Mouse (Mus musculus) kidney, postnatal 25 days (tissue): ENCODE data around the gene Zfp981.
"Not testable (repeated sequence)": the region's sequence is repeated elsewhere in the genome, so short reads cannot be mapped to it uniquely, and the experiment has no call there.

Source experiments
- DNase-seq, 2 experiments: peaks; one replicate each; pipeline ENCODE4 v3.0.0; 2021; ENCODE audit warnings: mixed read lengths in 2 of 2

The Zfp981 gene

DNA sequence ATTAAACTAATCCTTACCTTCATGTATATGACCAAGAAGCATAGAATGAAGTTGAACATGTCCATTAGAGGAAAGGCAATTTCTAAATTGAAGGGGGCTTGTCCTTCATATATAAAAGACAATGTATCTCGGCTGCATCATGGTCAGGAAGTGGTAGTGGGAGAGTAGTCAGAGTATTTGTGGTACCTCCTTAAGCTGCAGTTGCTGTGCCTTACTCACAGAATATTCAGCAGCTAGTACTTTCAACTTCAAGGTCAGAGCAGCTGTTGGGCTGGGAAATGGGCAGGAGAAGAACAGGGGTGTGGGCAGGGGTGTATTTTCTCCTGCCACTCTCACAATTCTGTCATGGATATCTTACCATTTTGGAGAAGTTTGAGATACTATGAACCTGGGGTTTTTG lies 15.1 kb upstream of the Zfp981 start:
- not testable (repeated sequence) for DNase-seq

DNA sequence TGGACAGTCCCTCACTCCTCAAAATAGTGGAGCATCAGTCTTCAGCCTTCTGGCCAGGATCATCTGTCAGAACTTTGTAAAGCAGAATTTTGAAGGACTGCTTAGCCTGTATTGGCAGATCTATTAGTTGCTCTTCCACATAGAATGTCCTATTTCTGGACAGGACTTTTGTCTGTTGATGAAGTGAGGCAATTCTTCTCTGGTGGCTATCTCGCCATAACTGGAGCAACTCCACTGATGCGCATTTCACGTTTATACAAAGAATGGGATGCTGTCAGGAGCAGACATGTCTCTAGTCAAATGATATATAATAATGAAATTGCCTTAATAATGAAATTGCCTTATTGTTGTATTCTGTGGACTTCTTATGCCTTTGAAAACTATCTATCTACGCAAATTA lies 12.6 kb upstream of the Zfp981 start:
- not testable (repeated sequence) for DNase-seq

DNA sequence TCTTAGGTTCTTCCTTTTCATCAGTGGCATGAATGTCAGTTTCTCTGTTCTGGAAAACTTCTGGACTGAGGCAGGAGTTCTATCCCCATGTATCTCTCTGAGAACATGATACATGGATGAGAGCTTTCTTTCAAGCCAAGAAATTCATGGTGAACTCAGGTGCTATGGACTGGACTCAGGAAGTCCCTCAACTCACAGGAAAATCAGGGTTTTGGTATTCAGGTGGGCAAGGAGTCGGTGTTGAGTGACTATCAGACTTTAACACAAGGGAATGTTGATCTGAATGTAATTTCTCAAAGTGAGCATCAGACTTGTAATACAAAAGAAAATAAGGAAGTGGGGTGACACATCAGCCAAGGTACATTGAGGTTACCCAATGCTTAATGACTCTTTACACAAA lies 9.8 kb upstream of the Zfp981 start:
- not testable (repeated sequence) for DNase-seq

DNA sequence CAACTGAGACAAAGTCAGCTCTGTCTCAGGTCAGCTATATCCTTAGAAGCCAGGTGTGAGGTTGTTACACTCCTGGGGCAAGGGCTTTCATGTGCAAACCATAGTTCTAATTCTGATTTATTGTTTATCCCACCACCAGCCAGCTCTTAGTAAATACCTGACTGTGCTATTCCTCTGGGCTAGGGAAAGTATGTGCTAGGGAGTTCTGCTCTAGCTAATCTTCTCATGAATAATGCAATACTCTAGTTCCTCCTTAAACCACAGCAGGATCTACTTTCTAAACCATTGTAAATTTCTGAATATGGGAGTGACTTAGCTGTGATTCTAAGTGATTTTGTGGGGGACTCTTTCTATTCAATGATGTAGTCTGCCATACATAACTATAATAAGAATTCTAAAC lies 9.4 kb upstream of the Zfp981 start:
- no peak for DNase-seq

DNA sequence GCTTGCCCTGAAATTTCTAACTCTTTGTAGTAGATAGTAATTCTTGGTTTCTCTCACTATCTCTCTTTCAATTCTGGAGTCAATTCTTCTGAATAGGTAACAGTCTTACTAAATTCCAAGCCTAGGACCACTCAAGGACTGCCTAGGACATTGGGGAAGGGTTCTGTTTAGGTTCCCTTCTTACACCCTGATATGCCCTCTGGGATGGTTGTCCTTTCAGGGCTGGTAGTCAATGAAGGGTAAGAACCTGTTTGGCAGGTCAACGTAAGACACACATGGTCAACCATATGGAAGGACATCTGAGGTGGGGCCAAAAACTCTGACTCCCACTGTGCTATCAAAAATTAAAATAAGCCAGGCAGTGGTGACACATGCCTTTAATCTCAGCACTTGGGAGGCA lies 9.0 kb upstream of the Zfp981 start:
- DNase-seq = no peak

DNA sequence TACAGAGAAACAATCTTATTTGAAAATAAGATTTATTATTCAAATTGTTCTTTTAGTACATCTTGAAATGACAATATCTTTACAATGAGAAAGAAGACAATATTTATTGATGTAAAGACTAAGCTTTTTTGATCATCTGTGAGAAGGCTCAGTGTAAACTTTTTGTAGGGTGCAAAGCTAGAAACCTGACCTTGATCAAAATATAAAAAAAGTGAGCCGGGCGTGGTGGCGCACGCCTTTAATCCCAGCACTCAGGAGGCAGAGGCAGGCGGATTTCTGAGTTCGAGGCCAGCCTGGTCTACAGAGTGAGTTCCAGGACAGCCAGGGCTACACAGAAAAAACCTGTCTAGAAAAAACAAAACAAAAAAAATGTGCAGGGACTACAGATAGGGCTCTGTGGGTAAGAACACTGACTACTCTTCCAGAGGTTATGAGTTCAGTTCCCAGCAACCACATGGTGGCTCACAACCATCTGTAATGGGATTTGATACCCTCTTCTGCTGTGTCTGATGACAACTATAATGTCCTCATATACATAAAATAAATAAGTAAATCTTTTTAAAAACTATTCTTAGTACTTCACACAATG lies 8.4 kb upstream of the Zfp981 start:
- not testable (repeated sequence) for DNase-seq

DNA sequence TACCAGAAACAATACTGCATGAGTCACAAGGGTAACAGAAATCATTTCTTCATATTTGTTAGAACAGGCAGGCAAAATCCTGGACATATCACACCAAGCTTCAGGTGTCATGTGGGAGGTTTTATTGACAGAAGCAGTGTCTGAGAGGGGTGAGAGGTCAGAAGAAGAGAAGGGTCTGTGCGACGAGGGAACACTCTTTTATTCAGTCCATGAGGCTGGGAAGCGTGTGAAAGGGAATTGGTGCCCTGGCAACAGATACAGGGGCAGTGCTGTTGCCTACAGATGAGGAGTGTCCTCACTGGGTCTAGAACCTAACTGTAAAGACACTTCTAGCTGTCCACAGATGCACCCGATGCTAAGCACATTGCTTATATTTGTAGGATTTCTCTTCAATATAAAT lies 6.8 kb upstream of the Zfp981 start:
- DNase-seq = no peak

DNA sequence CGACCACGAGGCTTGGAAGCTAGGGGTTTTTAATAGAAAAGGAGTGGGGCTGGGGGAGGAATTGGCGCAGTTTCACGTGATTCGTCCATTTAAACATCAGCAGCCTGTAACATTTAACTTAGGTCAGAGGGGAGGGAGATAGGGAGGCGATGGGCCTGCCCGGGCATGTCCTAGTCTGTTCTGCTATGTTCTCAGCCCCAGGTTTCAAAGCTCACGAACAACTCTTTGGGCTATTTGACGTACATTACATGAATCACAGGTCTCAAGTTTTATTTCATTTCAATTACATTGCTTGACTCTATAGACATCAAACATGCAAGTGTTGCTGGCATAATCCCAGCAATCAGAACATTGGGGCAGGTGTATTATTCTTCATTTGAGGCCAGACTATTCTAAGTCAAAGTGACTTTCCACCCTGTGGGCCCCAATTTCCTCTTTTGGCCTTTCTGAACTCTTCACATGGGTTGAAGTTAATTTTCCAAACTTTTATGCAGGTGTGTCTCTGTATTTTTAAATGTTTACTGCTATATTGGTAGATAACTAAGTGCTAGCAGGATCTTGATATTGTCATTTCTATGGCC lies 4.0 kb upstream of the Zfp981 start:
- not testable (repeated sequence) for DNase-seq

DNA sequence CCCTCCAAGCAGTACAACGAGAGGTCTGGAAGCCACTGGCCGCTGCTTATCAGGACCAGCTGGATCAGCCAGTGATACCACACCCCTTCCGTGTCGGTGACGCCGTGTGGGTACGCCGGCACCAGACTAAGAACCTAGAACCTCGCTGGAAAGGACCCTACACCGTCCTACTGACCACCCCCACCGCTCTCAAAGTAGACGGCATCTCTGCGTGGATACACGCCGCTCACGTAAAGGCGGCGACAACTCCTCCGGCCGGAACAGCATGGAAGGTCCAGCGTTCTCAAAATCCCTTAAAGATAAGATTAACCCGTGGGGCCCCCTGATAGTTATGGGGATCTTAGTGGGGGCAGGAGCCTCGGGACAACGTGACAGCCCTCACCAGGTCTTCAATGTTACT lies 7.2 kb downstream of the Zfp981 start:
- DNase-seq = not testable (repeated sequence)

DNA sequence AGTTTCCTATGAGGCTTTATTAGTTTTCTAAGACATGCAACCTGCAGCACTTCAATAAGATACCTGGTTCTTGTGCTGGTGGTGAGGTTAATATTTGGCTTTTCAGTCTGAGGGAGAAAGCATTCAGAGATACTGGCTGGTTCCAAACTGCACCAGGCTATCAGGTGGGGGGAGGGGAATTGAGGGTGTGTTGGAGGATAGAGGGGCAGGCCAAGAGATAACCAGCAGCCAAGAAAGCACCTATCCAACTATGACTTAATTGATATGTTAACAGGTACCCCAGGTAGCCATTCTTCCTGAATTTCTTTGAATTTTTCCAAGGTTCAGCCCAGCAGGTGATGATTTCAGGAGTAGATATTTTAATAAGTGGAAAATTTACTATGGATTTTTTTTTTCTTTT lies 10.0 kb downstream of the Zfp981 start:
- DNase-seq = not testable (repeated sequence)

DNA sequence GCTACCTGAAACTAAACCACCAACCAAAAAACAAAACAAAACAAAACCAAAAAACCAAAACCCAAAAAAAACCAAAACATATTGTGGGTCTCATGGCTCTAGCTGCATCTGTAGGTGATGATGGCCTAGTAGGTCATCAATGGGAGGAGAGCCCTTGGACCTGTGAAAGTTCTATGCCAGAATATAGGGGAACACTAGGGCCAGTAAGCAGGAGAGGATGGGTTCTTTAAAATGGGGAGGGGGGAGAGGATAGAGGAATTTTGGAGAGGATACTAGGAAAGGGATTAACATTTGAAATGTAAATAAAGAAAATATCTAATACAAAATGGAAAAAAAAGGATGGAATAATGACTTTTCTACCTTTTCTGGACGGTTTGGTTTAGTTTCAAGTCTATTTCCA lies 14.6 kb downstream of the Zfp981 start:
- no peak for DNase-seq

DNA sequence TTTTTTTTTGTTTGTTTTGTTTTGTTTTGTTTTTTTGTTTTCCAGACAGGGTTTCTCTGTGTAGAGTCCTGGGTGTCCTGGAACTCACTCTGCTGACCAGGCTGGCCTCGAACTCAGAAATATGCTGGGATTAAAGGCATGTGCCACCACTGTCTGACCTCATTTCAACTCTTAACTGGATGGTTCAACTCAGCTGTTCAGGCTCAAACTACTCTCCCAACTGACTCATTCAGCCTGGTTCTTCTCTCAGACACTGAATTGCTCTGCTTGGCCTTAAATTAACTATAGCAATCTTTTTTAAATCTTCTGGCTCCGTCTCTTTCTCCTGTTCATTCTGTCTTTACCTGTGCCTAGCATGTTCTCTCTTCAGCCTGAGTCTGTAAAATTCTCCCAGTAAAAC lies 15.3 kb downstream of the Zfp981 start:
- not testable (repeated sequence) for DNase-seq

DNA sequence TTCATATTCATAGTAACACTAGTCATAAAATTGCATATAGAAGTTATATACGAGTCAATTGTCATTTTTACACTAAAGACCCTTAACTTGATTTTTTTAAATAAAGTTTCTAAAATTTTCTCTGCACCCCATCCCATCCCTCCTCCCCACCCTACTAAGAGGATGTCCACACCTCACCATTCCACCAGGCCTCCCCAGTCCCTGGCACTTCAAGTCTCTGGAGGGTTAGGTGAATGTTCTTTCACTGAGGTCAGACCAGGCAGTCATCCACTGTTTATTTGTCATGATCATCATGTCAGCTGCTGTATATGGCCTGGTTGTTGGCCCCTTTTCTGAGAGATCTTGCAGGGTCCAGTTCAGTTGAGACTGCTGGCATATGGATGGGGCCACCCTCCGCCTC lies 18.9 kb downstream of the Zfp981 start:
- DNase-seq = no peak

DNA sequence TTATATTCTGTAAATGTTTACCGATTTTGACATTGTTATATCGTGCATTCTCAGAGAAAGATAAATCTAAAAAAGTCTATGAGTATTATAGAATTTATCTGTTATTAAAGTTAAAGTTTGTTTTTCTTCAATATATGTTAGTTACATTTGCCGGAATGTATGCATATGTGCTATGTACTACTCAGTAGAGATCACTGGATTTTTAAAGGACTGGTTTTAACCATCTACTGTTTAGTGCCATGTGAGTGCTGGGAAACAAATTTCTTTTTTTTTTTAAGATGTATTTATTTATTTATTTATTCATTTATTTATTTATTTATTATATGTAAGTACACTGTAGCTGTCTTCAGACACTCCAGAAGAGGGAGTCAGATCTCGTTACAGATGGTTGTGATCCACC lies 32.7 kb downstream of the Zfp981 start:
- DNase-seq = no peak

DNA sequence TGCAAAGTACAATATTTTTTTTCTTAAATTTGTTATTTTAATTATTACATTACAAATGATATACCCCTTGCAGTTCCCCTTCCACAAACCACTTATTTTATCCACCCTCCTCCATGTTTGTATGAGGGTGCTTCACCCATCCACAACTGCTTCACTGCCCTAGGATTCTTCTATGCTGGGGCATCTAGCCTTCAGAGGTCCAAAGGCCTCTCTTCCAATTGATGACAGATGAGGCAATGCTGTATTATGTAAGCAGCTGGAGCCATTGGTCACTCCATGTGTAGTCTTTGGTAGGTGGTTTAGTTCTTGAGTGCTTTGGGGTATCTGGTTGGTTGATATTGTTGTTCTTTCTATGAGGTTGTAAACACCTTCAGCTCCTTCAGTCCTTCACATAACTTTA lies 34.1 kb downstream of the Zfp981 start:
- DNase-seq = no peak

DNA sequence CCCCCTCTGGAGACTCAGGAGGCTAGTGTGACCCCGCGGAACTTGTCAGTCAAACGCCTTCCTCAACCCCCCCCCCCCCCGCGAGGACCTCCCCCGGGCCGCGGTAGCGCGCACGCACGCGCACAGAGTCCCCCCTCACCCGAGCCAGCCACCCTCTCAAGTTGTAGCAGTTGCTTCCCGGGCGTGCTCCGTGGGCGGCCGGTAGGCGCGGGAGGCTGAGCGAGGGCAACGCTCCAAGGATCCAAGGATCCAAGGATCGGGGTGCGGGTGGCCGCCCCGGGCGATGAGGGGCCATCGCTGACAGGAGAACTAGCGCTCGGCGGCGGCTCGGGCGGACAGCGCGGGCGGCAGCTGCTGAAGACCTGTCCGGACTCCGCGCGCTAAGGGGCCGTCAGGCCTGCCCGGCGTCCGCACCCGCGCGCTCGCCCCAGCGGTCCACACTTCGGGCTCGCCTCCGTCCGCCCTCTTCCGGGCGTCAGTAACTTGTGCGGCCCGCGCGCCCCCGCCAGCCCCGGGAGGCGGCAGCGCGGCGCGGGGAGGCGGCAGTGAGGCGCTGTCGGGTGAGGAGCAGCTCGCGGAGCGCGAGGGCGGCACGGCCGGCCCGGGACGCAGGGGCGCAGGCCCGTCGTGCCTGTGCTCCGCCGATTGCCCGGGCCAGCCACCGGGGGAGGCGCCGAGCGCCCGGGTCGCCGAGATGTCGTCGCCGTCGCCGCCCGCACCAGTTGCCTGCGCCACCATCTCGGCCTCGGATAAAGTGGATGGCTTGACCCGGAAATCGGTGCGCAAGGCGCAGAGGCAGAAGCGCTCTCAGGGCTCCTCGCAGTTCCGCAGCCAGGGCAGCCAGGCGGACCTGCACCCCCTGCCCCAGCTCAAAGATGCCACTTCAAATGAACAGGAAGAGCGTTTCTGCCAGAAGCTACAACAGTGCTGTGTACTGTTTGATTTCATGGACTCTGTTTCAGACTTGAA lies 78.4 kb downstream of the Zfp981 start:
- DNase-seq = peak in 1 of 2 experiments; percentile 6
